Comparison of ENCODE assay signal across 31 mouse cellular contexts in the genomic region with DNA sequence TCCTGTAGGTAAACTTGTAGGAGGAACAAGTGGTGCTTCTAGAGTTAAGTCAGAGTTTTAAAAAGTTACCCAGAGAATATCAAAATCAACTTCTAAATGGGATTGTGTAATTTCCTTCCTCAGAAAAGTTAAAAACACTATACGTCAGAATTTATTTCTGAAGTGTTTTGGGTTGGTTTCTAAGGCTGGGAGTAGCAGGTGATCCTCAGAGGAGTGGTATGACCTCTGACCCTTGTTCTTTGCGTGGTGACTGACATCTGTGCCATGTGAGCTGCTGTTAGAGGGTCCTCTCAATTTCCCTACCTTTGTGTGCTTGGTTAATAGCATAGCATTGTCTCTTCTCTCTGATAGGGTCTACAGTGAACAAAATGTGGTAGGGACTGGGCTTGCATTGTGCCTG. TPM values are rescaled to one million over a fixed set of nuclear protein-coding genes. Genes with fewer than 3 reads are reported as not detected.
DNase-seq lines count a peak whose midpoint lies in the region; ATAC-seq and TF ChIP-seq lines count a peak whose summit lies in the region.
"Had no signal": no experiment of that assay in that cellular context is flagged by ENCODE, and none has a peak within 500 bp of the region (broad histone marks: within the 10 kb centered on the region; RNA-seq: fewer than 3 reads in every experiment).

No protein-coding gene starts in this region.

- H3K9me3 ChIP-seq in lung, postnatal 0 days (ENCODE audit: low read length), result no peaks in the 10 kb centered on the region
- H3K9me3 ChIP-seq: embryonic facial prominence, embryonic 10.5 days; embryonic facial prominence, embryonic 15.5 days; forebrain, embryonic 12.5 days; heart, embryonic 12.5 days; limb, embryonic 13.5 days; neural tube, embryonic 15.5 days had no signal

- 31% methylated on average over 2 of the region's 2 CpGs for WGBS in lung, postnatal 0 days

- H3K4me2 ChIP-seq in lung, postnatal 0 days (replicated peaks; ENCODE audit: low read depth, low read length), result no peak overlapping the region
- H3K4me2 ChIP-seq: embryonic facial prominence, embryonic 15.5 days; forebrain, embryonic 12.5 days; heart, embryonic 12.5 days; hindbrain, embryonic 14.5 days; limb, embryonic 13.5 days; liver, embryonic 11.5 days; neural tube, embryonic 15.5 days had no signal

- peak; percentile 69 for ATAC-seq in lung, postnatal 0 days
- peak; percentile 55 for ATAC-seq in granulocyte monocyte progenitor cell, adult 5-6 weeks (replicated peaks; ENCODE audit: poor library complexity, severe bottlenecking)
- ATAC-seq: forebrain, postnatal 0 days; inflammation-experienced regulatory T-cells, adult 6 months; Patski had no signal

- TF ChIP-seq EP300 in lung, postnatal 0 days (IDR thresholded peaks at IDR 0.05), result peak; percentile 34; the same call in 1 of the 2 replicates

- no peak overlapping the region for H3K9ac ChIP-seq in lung, postnatal 0 days (replicated peaks; ENCODE audit: low read depth)
- H3K9ac ChIP-seq: embryonic facial prominence, embryonic 15.5 days; forebrain, embryonic 12.5 days; forebrain, postnatal 0 days; heart, embryonic 12.5 days; hindbrain, embryonic 14.5 days; limb, embryonic 13.5 days; neural tube, embryonic 15.5 days had no signal

- no peaks in the 10 kb centered on the region; the same call in 1 of the 2 replicates for H3K4me1 ChIP-seq in lung, postnatal 0 days (ENCODE audit: insufficient read depth, low read depth, low read length)
- H3K4me1 ChIP-seq: embryonic facial prominence, embryonic 15.5 days; forebrain, embryonic 12.5 days; limb, embryonic 13.5 days; neural tube, embryonic 15.5 days had no signal

- no peak overlapping the region for H3K4me3 ChIP-seq in lung, postnatal 0 days (ENCODE audit: low read depth, low read length)
- H3K4me3 ChIP-seq: embryonic facial prominence, embryonic 10.5 days; embryonic facial prominence, embryonic 15.5 days; forebrain, embryonic 12.5 days; heart, embryonic 12.5 days; limb, embryonic 13.5 days; neural tube, embryonic 15.5 days had no signal

- H3K36me3 ChIP-seq in lung, postnatal 0 days (ENCODE audit: insufficient read depth, low read length), result no peaks in the 10 kb centered on the region
- H3K36me3 ChIP-seq: embryonic facial prominence, embryonic 15.5 days had no signal

- H3K27me3 ChIP-seq in lung, postnatal 0 days (replicated peaks; ENCODE audit: insufficient read depth, low read length), result no peaks in the 10 kb centered on the region
- H3K27me3 ChIP-seq: embryonic facial prominence, embryonic 15.5 days; forebrain, embryonic 12.5 days; heart, embryonic 12.5 days; limb, embryonic 13.5 days; neural tube, embryonic 15.5 days; Patski had no signal

- H3K27ac ChIP-seq in lung, postnatal 0 days (ENCODE audit: low read length), result peak overlapping the region; percentile 71
- H3K27ac ChIP-seq: embryonic facial prominence, embryonic 10.5 days; embryonic facial prominence, embryonic 15.5 days; forebrain, embryonic 12.5 days; hindbrain, embryonic 14.5 days; limb, embryonic 13.5 days; neural tube, embryonic 15.5 days had no signal

- peak; percentile 25 for DNase-seq in embryo, embryonic 10 days (ENCODE audit: low spot score)
- DNase-seq in embryo, embryonic 10.5 days (ENCODE audit: low spot score), result no peak
- peak; percentile 85 for DNase-seq in lung, postnatal 0 days (ENCODE audit: low spot score)
- no peak for DNase-seq in lung, postnatal 4 days
- peak; percentile 24 for DNase-seq in naive thymus-derived CD4-positive, alpha-beta T cell, adult 2 months (ENCODE audit: low read depth)
- DNase-seq in cerebellum, adult 11-12 months, result no peak
- no peak for DNase-seq in kidney, postnatal 25 days
- DNase-seq: adrenal gland, postnatal 10 days; cerebellum, adult 11 months; cerebellum, adult 9-11 months; forebrain, postnatal 0 days; gastrocnemius, postnatal 10 days; heart, adult 18-20 months; heart, postnatal 4 days; kidney, adult 11 months; kidney, postnatal 14 days; midbrain, embryonic 14.5 days; retina, postnatal 1 day; right cerebral cortex, postnatal 14 days; thymus, postnatal 14 days had no signal

- TF ChIP-seq CTCF in lung, postnatal 0 days (IDR thresholded peaks at IDR 0.05), result no peak

RNA-seq across cellular contexts. Expression of a gene that starts 27.1 kb away (rescaled TPM):
- 34.6 and 38.7 TPM in 2 replicates for polyA plus RNA-seq in lung, postnatal 0 days (2015; fragmentation: Nextera tagmentation; extraction: Ambion mirVana)
- 46.9 and 65.2 TPM in 2 replicates for total RNA-seq in granulocyte monocyte progenitor cell, adult 5-6 weeks (2014; fragmentation: Nextera tagmentation)
- total RNA-seq in granulocyte monocyte progenitor cell, adult 5-6 weeks (2017), result 40.3 and 44.9 TPM in 2 replicates

RNA-seq across cellular contexts. Expression of a gene that starts 39.8 kb away (rescaled TPM):
- polyA plus RNA-seq in lung, postnatal 0 days (2015; fragmentation: Nextera tagmentation; extraction: Ambion mirVana), result 20.3 TPM in 2 replicates
- 17.4 and 24.6 TPM in 2 replicates for total RNA-seq in granulocyte monocyte progenitor cell, adult 5-6 weeks (2014; fragmentation: Nextera tagmentation)
- 26.8 and 30.5 TPM in 2 replicates for total RNA-seq in granulocyte monocyte progenitor cell, adult 5-6 weeks (2017)

Comparison
In these comparisons a context has a peak if more than half of its experiments do, and no peak if none do; other contexts are left out.
1. DNase-seq: peak in embryo, embryonic 10 days (single experiment), lung, postnatal 0 days (single experiment) and naive thymus-derived CD4-positive, alpha-beta T cell, adult 2 months (single experiment); none in embryo, embryonic 10.5 days (single experiment), lung, postnatal 4 days (0 of 2), cerebellum, adult 11-12 months (single experiment) and kidney, postnatal 25 days (0 of 2).